Comparison of ENCODE assay signal across 22 mouse cellular contexts in genomic region chr13:44482661-44483060, GRCm38 (mm10).
DNase-seq lines count a peak whose midpoint lies in the region; ATAC-seq and TF ChIP-seq lines count a peak whose summit lies in the region.
"Had no signal": no experiment of that assay in that cellular context is flagged by ENCODE, and none has a peak within 500 bp of the region (broad histone marks: within the 10 kb centered on the region; RNA-seq: fewer than 3 reads in every experiment).

No protein-coding gene starts in this region.

- peak; percentile 93 for ATAC-seq in megakaryocyte, adult 5-6 weeks (ENCODE audit: poor library complexity, severe bottlenecking)
- ATAC-seq: forebrain, embryonic 15.5 days; hindbrain, embryonic 16.5 days had no signal

- intact Hi-C loops in left cerebral cortex, postnatal 36 days (cut with DNase I), result no loop called here
- intact Hi-C loops in gastrocnemius, adult 2 months (cut with DNase I), result no loop called here

- TF ChIP-seq CTCF in gastrocnemius, adult 2 months (IDR thresholded peaks at IDR 0.05), result no peak

- H3K4me3 ChIP-seq in gastrocnemius, adult 2 months, result no peak overlapping the region
- H3K4me3 ChIP-seq: forebrain, embryonic 15.5 days; limb, embryonic 12.5 days; midbrain, embryonic 12.5 days; neural tube, embryonic 12.5 days had no signal

- DNase-seq in layer of hippocampus, adult 9-11 months, result peak; percentile 32
- no peak for DNase-seq in layer of hippocampus, postnatal 25 days (ENCODE audit: extremely low spot score in 1 of 2, low spot score in 1 of 2)
- DNase-seq in 416B (ENCODE audit: low read depth), result peak; percentile 81
- DNase-seq in MEL-GATA-1-ER (ENCODE audit: extremely low read depth, low read depth), result peak; percentile 54
- no peak for DNase-seq in left cerebral cortex, postnatal 36 days (ENCODE audit: low spot score in 2 of 2)
- DNase-seq in left cerebral cortex, adult 8-10 months (ENCODE audit: low spot score in 2 of 2), result no peak
- no peak for DNase-seq in gastrocnemius, adult 2 months
- DNase-seq: adrenal gland, postnatal 14 days; cerebellum, postnatal 14 days; heart, postnatal 14 days; kidney, adult 18-20 months; kidney, postnatal 4 days; layer of hippocampus, postnatal 36 days; lung, embryonic 14.5 days; thymus, postnatal 36 days had no signal

- H3K27ac ChIP-seq in gastrocnemius, adult 2 months, result no peak overlapping the region
- H3K27ac ChIP-seq: forebrain, embryonic 15.5 days; limb, embryonic 12.5 days; midbrain, embryonic 12.5 days; neural tube, embryonic 12.5 days; stomach, postnatal 0 days had no signal

Comparison
In these comparisons a context has a peak if more than half of its experiments do, and no peak if none do; other contexts are left out.
1. DNase-seq: peak in layer of hippocampus, adult 9-11 months (single experiment), 416B (single experiment) and MEL-GATA-1-ER (single experiment); none in layer of hippocampus, postnatal 25 days (0 of 2), left cerebral cortex, postnatal 36 days (0 of 2), left cerebral cortex, adult 8-10 months (0 of 2) and gastrocnemius, adult 2 months (single experiment).